Mouse (Mus musculus): Measurements from ENCODE around the gene Gpc6.

DNA sequence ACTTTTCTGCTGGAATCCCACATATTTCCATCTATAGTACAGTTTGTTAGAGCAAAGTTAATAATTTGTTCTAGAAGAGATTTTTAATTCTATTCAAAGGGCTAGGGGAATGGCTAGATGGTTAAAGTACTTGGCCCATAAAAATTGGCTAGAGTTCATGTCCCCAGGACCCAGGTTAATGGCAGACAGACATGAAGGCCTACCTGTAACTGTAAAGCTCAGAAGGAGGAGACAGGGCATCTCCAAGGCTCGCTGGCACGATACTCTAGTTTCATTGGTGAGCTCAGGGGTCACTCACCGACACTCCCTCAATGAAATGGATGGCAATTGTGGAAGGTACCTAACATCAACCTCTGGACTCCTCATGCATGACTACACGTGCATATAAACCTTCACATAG, 725.0 kb downstream of the Gpc6 start:
- no peak for TF ChIP-seq POLR2A (IDR thresholded peaks at IDR 0.05; ENCODE audit: insufficient read depth, low read depth, low read length)
- TF ChIP-seq CTCF (IDR thresholded peaks at IDR 0.05), result no peak
